Mouse (Mus musculus): ENCODE data around the gene Olfr1424.
"Not testable (repeated sequence)": the region's sequence is repeated elsewhere in the genome, so short reads cannot be mapped to it uniquely, and the experiment has no call there.

The Olfr1424 gene

GRCm38 (mm10) chr19:12062582-12062981 is at the start of gene Olfr1424:
Gene Olfr1424 (minus strand): TSS chr19:12062682.
- DNase-seq (ENCODE audit: low spot score in 2 of 2), result not testable (repeated sequence)

GRCm38 (mm10) chr19:12104541-12104940 is 42.1 kb upstream of the Olfr1424 start:
- no peak for DNase-seq (ENCODE audit: low spot score in 2 of 2)

- DNase-seq (ENCODE audit: low spot score in 2 of 2), result no peak
Measured at GRCm38 (mm10) chr19:12103234-12103633, 40.8 kb upstream of the Olfr1424 start, which contains the start of gene Olfr1427. Gene Olfr1427 (minus strand): TSS chr19:12103334.

- DNase-seq (ENCODE audit: low spot score in 2 of 2), result no peak
Measured at GRCm38 (mm10) chr19:12091913-12092312, 29.4 kb upstream of the Olfr1424 start, which contains the start of gene Olfr1426. Gene Olfr1426 (minus strand): TSS chr19:12092013.

GRCm38 (mm10) chr19:12077631-12078030 is 15.1 kb upstream of the Olfr1424 start, which contains the start of gene Olfr1425:
Gene Olfr1425 (minus strand): TSS chr19:12077731.
- not testable (repeated sequence) for DNase-seq (ENCODE audit: low spot score in 2 of 2)

- not testable (repeated sequence) for DNase-seq (ENCODE audit: low spot score in 2 of 2)
Measured at GRCm38 (mm10) chr19:12069546-12069945, 7.1 kb upstream of the Olfr1424 start.

- DNase-seq (ENCODE audit: low spot score in 2 of 2), result not testable (repeated sequence)
Measured at GRCm38 (mm10) chr19:12067806-12068205, 5.3 kb upstream of the Olfr1424 start.

- no peak for DNase-seq (ENCODE audit: low spot score in 2 of 2)
Measured at GRCm38 (mm10) chr19:12043163-12043562, 19.3 kb downstream of the Olfr1424 start.

GRCm38 (mm10) chr19:12041217-12041616 is 21.3 kb downstream of the Olfr1424 start, which contains the start of gene Olfr1423:
Gene Olfr1423 (minus strand): TSS chr19:12041317.
- DNase-seq (ENCODE audit: low spot score in 2 of 2), result no peak

- DNase-seq (ENCODE audit: low spot score in 2 of 2), result no peak
Measured at GRCm38 (mm10) chr19:12037727-12038126, 24.8 kb downstream of the Olfr1424 start.

- no peak for DNase-seq (ENCODE audit: low spot score in 2 of 2)
Measured at GRCm38 (mm10) chr19:12026606-12027005, 35.9 kb downstream of the Olfr1424 start.

- no peak for DNase-seq (ENCODE audit: low spot score in 2 of 2)
Measured at GRCm38 (mm10) chr19:12025333-12025732, 37.1 kb downstream of the Olfr1424 start.

GRCm38 (mm10) chr19:12024149-12024548 is 38.3 kb downstream of the Olfr1424 start:
- no peak for DNase-seq (ENCODE audit: low spot score in 2 of 2)

GRCm38 (mm10) chr19:12016192-12016591 is 46.3 kb downstream of the Olfr1424 start:
- DNase-seq (ENCODE audit: low spot score in 2 of 2), result no peak

GRCm38 (mm10) chr19:12015708-12016107 is 46.8 kb downstream of the Olfr1424 start:
- no peak for DNase-seq (ENCODE audit: low spot score in 2 of 2)

GRCm38 (mm10) chr19:12013228-12013627 is 49.3 kb downstream of the Olfr1424 start:
- peak; percentile 48 to 69 for DNase-seq (ENCODE audit: low spot score in 2 of 2)

GRCm38 (mm10) chr19:12012615-12013014 is 49.9 kb downstream of the Olfr1424 start:
- DNase-seq (ENCODE audit: low spot score in 2 of 2), result no peak

GRCm38 (mm10) chr19:12011560-12012556 is 50.6 kb downstream of the Olfr1424 start:
- peak; percentile 82 to 88 for DNase-seq (ENCODE audit: low spot score in 2 of 2)

GRCm38 (mm10) chr19:12010916-12011559 is 51.4 kb downstream of the Olfr1424 start:
- peak; percentile 66 to 69 for DNase-seq (ENCODE audit: low spot score in 2 of 2)

GRCm38 (mm10) chr19:12010281-12010771 is 52.2 kb downstream of the Olfr1424 start:
- DNase-seq (ENCODE audit: low spot score in 2 of 2), result peak; percentile 49 to 66

- peak; percentile 52 to 57 for DNase-seq (ENCODE audit: low spot score in 2 of 2)
Measured at GRCm38 (mm10) chr19:12009501-12010280, 52.8 kb downstream of the Olfr1424 start.
